Comparison of ENCODE assay signal across 8 mouse cellular contexts in genomic region chr12:112674132-112675011, GRCm38 (mm10). TPM values are rescaled to one million over a fixed set of nuclear protein-coding genes. Genes with fewer than 3 reads are reported as not detected.
A peak's percentile ranks its signal among the peaks of the same experiment; 100 is the strongest.
DNase-seq lines count a peak whose midpoint lies in the region; ATAC-seq and TF ChIP-seq lines count a peak whose summit lies in the region.

Gene Akt1 (minus strand): TSS chr12:112674884.

- TF ChIP-seq CTCF in embryonic fibroblast, embryonic 13.5 days (IDR thresholded peaks at IDR 0.05; ENCODE audit: borderline replicate concordance, insufficient read depth, low read length), result no peak

- WGBS in heart, embryonic 13.5 days, result under 1% methylated on average over 38 of the region's 70 CpGs
- WGBS in kidney, embryonic 16.5 days, result under 1% methylated on average over 46 of the region's 70 CpGs
- under 1% methylated on average over 32 of the region's 70 CpGs for WGBS in liver, embryonic 16.5 days (ENCODE audit: insufficient replicate concordance)
- under 1% methylated on average over 40 of the region's 70 CpGs for WGBS in neural tube, embryonic 11.5 days

- DNase-seq in ES-E14 (ENCODE audit: low read depth, low spot score), result no peak
- DNase-seq in adrenal gland, postnatal 36 days, result peak; percentile 78 to 85
- DNase-seq in neural tube, embryonic 11.5 days (ENCODE audit: low spot score), result peak; percentile 64
- peak; percentile 63 to 71 for DNase-seq in thymus, postnatal 36 days

- peaks cover 8% of the 10 kb centered on the region; the same call in 1 of the 2 replicates for H3K36me3 ChIP-seq in ES-E14 (ENCODE audit: control insufficient read depth, insufficient read depth, low read length, poor library complexity, severe bottlenecking)
- H3K36me3 ChIP-seq in heart, embryonic 13.5 days, result peaks cover 25% of the 10 kb centered on the region
- peaks cover 18% of the 10 kb centered on the region for H3K36me3 ChIP-seq in kidney, embryonic 16.5 days (ENCODE audit: insufficient read depth, low read length)
- H3K36me3 ChIP-seq in liver, embryonic 16.5 days (ENCODE audit: control insufficient read depth, insufficient read depth), result no peaks in the 10 kb centered on the region
- peaks cover 15% of the 10 kb centered on the region for H3K36me3 ChIP-seq in neural tube, embryonic 11.5 days (ENCODE audit: control insufficient read depth, insufficient read depth, low read length)

- H3K4me2 ChIP-seq in heart, embryonic 13.5 days, result peak within 1 kb of the TSS; percentile 94
- peak within 1 kb of the TSS; percentile 72 for H3K4me2 ChIP-seq in kidney, embryonic 16.5 days (replicated peaks; ENCODE audit: low read depth, low read length)
- peak within 1 kb of the TSS; percentile 96 for H3K4me2 ChIP-seq in liver, embryonic 16.5 days (ENCODE audit: low read depth, low read length)
- peak within 1 kb of the TSS; percentile 96 for H3K4me2 ChIP-seq in neural tube, embryonic 11.5 days (ENCODE audit: low read depth)

- peaks cover 10% of the 10 kb centered on the region for H3K27me3 ChIP-seq in heart, embryonic 13.5 days (replicated peaks)
- H3K27me3 ChIP-seq in kidney, embryonic 16.5 days (ENCODE audit: insufficient read depth, low read length), result peaks cover 4% of the 10 kb centered on the region; the same call in 1 of the 2 replicates
- H3K27me3 ChIP-seq in liver, embryonic 16.5 days (ENCODE audit: control insufficient read depth, insufficient read depth, low read depth, low read length), result peaks cover 26% of the 10 kb centered on the region
- H3K27me3 ChIP-seq in neural tube, embryonic 11.5 days (ENCODE audit: control insufficient read depth, insufficient read depth, low read length), result peaks cover 4% of the 10 kb centered on the region; the same call in 1 of the 2 replicates

- H3K27ac ChIP-seq in ES-E14 (ENCODE audit: insufficient read depth, low read depth, low read length, poor library complexity, severe bottlenecking), result no peak within 1 kb of the TSS
- peak within 1 kb of the TSS; percentile 92 for H3K27ac ChIP-seq in embryonic fibroblast, embryonic 13.5 days (ENCODE audit: insufficient read depth, low read length)
- H3K27ac ChIP-seq in heart, embryonic 13.5 days (replicated peaks), result peak within 1 kb of the TSS; percentile 100
- peak within 1 kb of the TSS; percentile 97 for H3K27ac ChIP-seq in kidney, embryonic 16.5 days (ENCODE audit: low read length)
- peak within 1 kb of the TSS; percentile 91 for H3K27ac ChIP-seq in liver, embryonic 16.5 days (ENCODE audit: low read length)
- H3K27ac ChIP-seq in neural tube, embryonic 11.5 days (ENCODE audit: low read depth, low read length), result peak within 1 kb of the TSS; percentile 92

- peak; percentile 51 for TF ChIP-seq POLR2A in embryonic fibroblast, embryonic 13.5 days (IDR thresholded peaks at IDR 0.05; ENCODE audit: low read depth, low read length)

- no peaks in the 10 kb centered on the region for H3K9me3 ChIP-seq in ES-E14 (ENCODE audit: control insufficient read depth, insufficient read depth, low read depth, low read length)
- no peaks in the 10 kb centered on the region for H3K9me3 ChIP-seq in heart, embryonic 13.5 days
- H3K9me3 ChIP-seq in kidney, embryonic 16.5 days (ENCODE audit: low read length), result no peaks in the 10 kb centered on the region
- no peaks in the 10 kb centered on the region for H3K9me3 ChIP-seq in liver, embryonic 16.5 days (replicated peaks; ENCODE audit: control insufficient read depth, low read length)
- no peaks in the 10 kb centered on the region for H3K9me3 ChIP-seq in neural tube, embryonic 11.5 days (ENCODE audit: control insufficient read depth, low read length)

- peaks cover 0 to 22% of the 10 kb centered on the region in 2 experiments; a peak in 2 of 4 replicates for H3K4me1 ChIP-seq in ES-E14 (ENCODE audit: control insufficient read depth in 2 of 2, insufficient read depth in 2 of 2, low read length in 2 of 2, poor library complexity in 1 of 2)
- H3K4me1 ChIP-seq in embryonic fibroblast, embryonic 13.5 days (ENCODE audit: control insufficient read depth, insufficient read depth, low read length), result peaks cover 4% of the 10 kb centered on the region; the same call in 1 of the 2 replicates
- H3K4me1 ChIP-seq in heart, embryonic 13.5 days, result peaks cover 70% of the 10 kb centered on the region
- peaks cover 71% of the 10 kb centered on the region for H3K4me1 ChIP-seq in kidney, embryonic 16.5 days (ENCODE audit: insufficient read depth, low read length)
- peaks cover 43% of the 10 kb centered on the region for H3K4me1 ChIP-seq in liver, embryonic 16.5 days (ENCODE audit: control insufficient read depth, low read depth, low read length)
- H3K4me1 ChIP-seq in neural tube, embryonic 11.5 days (ENCODE audit: control insufficient read depth, insufficient read depth, low read length), result peaks cover 33% of the 10 kb centered on the region

- H3K4me3 ChIP-seq in ES-E14 (ENCODE audit: insufficient read depth in 1 of 2, low read depth in 1 of 2, low read length in 2 of 2, poor library complexity in 1 of 2, severe bottlenecking in 1 of 2), result peak within 1 kb of the TSS; percentile 73 to 76
- H3K4me3 ChIP-seq in embryonic fibroblast, embryonic 13.5 days (ENCODE audit: insufficient read depth, low read length), result peak within 1 kb of the TSS; percentile 59
- H3K4me3 ChIP-seq in heart, embryonic 13.5 days, result peak within 1 kb of the TSS; percentile 99
- peak within 1 kb of the TSS; percentile 99 for H3K4me3 ChIP-seq in kidney, embryonic 16.5 days (ENCODE audit: low read length)
- H3K4me3 ChIP-seq in liver, embryonic 16.5 days (ENCODE audit: low read depth, low read length), result peak within 1 kb of the TSS; percentile 82
- H3K4me3 ChIP-seq in neural tube, embryonic 11.5 days (ENCODE audit: low read depth, low read length), result peak within 1 kb of the TSS; percentile 97

- in situ Hi-C loops in ES-E14 (cut with MboI; ENCODE audit: low sequenced_read_pairs in 2 of 2, unreplicated experiment in 2 of 2), result no loop called here

- ATAC-seq in heart, embryonic 13.5 days (ENCODE audit: extremely low read depth, insufficient number of reproducible peaks, low FRiP score, low TSS enrichment), result peak; percentile 26; the same call in 1 of the 2 replicates
- ATAC-seq in kidney, embryonic 16.5 days (ENCODE audit: low FRiP score, low TSS enrichment), result peak; percentile 37
- ATAC-seq in liver, embryonic 16.5 days (ENCODE audit: low read depth), result peak; percentile 70
- no peak for ATAC-seq in neural tube, embryonic 11.5 days (ENCODE audit: insufficient read depth, low FRiP score, low TSS enrichment)

- peak within 1 kb of the TSS; percentile 76 for H3K9ac ChIP-seq in ES-E14 (ENCODE audit: insufficient read depth, low read depth, low read length, poor library complexity, severe bottlenecking)
- H3K9ac ChIP-seq in heart, embryonic 13.5 days, result peak within 1 kb of the TSS; percentile 100
- H3K9ac ChIP-seq in kidney, embryonic 16.5 days (replicated peaks; ENCODE audit: low read length), result peak within 1 kb of the TSS; percentile 100
- peak within 1 kb of the TSS; percentile 89 for H3K9ac ChIP-seq in liver, embryonic 16.5 days (ENCODE audit: low read depth, low read length)
- H3K9ac ChIP-seq in neural tube, embryonic 11.5 days (ENCODE audit: low read length), result peak within 1 kb of the TSS; percentile 99

TF ChIP-seq in ES-E14, 5 proteins besides CTCF, POLR2A, EP300 and RAD21:
- TF ChIP-seq ZC3H11A (IDR thresholded peaks at IDR 0.05; ENCODE audit: borderline replicate concordance, low read depth, low read length) (no peak), HCFC1 (IDR thresholded peaks at IDR 0.05; ENCODE audit: borderline replicate concordance, insufficient read depth, low read length) (no peak), MAFK (IDR thresholded peaks at IDR 0.05; ENCODE audit: insufficient read depth, low read depth, low read length) (no peak), ZNF384 (IDR thresholded peaks at IDR 0.05; ENCODE audit: low read depth, low read length) (no peak), CHD2 (IDR thresholded peaks at IDR 0.05; ENCODE audit: low read depth, low read length) (no peak)

RNA-seq across cellular contexts. Expression of gene Akt1, which starts in this region (rescaled TPM):
- 44.1 and 58.9 TPM in 2 replicates for total RNA-seq in ES-E14 (2012; rRNA removed)
- total RNA-seq in adrenal gland, postnatal 36 days (2021), result 100 to 1,000 TPM; 256 to 378 TPM
- 227 and 248 TPM in 2 replicates for polyA plus RNA-seq in embryonic fibroblast, embryonic 13.5 days (2011; ENCODE audit: insufficient read length, low read depth, missing spikeins)
- polyA plus RNA-seq in heart, embryonic 13.5 days (2015; fragmentation: Nextera tagmentation; extraction: Ambion mirVana), result 59.2 and 66.6 TPM in 2 replicates
- 49.5 TPM in 2 replicates for polyA plus RNA-seq in kidney, embryonic 16.5 days (2015; fragmentation: Nextera tagmentation; extraction: Ambion mirVana)
- polyA plus RNA-seq in liver, embryonic 16.5 days (2015; fragmentation: Nextera tagmentation; extraction: Ambion mirVana), result 8.6 and 8.9 TPM in 2 replicates
- polyA plus RNA-seq in neural tube, embryonic 11.5 days (2014; fragmentation: Nextera tagmentation; extraction: Ambion mirVana), result 124 and 126 TPM in 2 replicates
